ENCODE assay signal across 29 mouse cellular contexts in genomic region chr2:166896368-166896767, GRCm38 (mm10). TPM values are rescaled to one million over a fixed set of nuclear protein-coding genes. Genes with fewer than 3 reads are reported as not detected.
A peak's percentile ranks its signal among the peaks of the same experiment; 100 is the strongest.
DNase-seq lines count a peak whose midpoint lies in the region; ATAC-seq and TF ChIP-seq lines count a peak whose summit lies in the region.
"Had no signal": no experiment of that assay in that cellular context is flagged by ENCODE, and none has a peak within 500 bp of the region (broad histone marks: within the 10 kb centered on the region; RNA-seq: fewer than 3 reads in every experiment).

No protein-coding gene starts in this region.

- no peak overlapping the region for H3K4me2 ChIP-seq in forebrain, embryonic 13.5 days
- no peak overlapping the region for H3K4me2 ChIP-seq in hindbrain, embryonic 16.5 days (ENCODE audit: low read length)
- H3K4me2 ChIP-seq in hindbrain, embryonic 11.5 days (replicated peaks; ENCODE audit: low read depth, low read length), result no peak overlapping the region
- H3K4me2 ChIP-seq: embryonic facial prominence, embryonic 13.5 days; heart, embryonic 15.5 days; neural tube, embryonic 15.5 days had no signal

- no peak for TF ChIP-seq CTCF in kidney, adult 2 months (conservative IDR thresholded peaks at IDR 0.05; ENCODE audit: insufficient read depth, insufficient read length, low read depth, low read length)

- H3K9me3 ChIP-seq in forebrain, embryonic 13.5 days (replicated peaks), result no peaks in the 10 kb centered on the region
- H3K9me3 ChIP-seq in forebrain, embryonic 10.5 days, result no peaks in the 10 kb centered on the region
- H3K9me3 ChIP-seq in hindbrain, embryonic 16.5 days (ENCODE audit: control insufficient read depth, low read length), result no peaks in the 10 kb centered on the region
- no peaks in the 10 kb centered on the region for H3K9me3 ChIP-seq in hindbrain, embryonic 11.5 days (ENCODE audit: control insufficient read depth, low read length)
- H3K9me3 ChIP-seq: embryonic facial prominence, embryonic 13.5 days; G1E; heart, embryonic 10.5 days; heart, embryonic 15.5 days; neural tube, embryonic 15.5 days had no signal

- H3K4me3 ChIP-seq in forebrain, embryonic 13.5 days, result no peak overlapping the region
- H3K4me3 ChIP-seq in forebrain, embryonic 10.5 days, result no peak overlapping the region
- H3K4me3 ChIP-seq in hindbrain, embryonic 16.5 days (ENCODE audit: low read length), result no peak overlapping the region
- no peak overlapping the region for H3K4me3 ChIP-seq in hindbrain, embryonic 11.5 days (ENCODE audit: low read depth, low read length)
- no peak overlapping the region for H3K4me3 ChIP-seq in kidney, adult 2 months (ENCODE audit: insufficient read depth, low read depth, low read length)
- H3K4me3 ChIP-seq: embryonic facial prominence, embryonic 13.5 days; heart, embryonic 10.5 days; heart, embryonic 15.5 days; neural tube, embryonic 15.5 days had no signal

- no peak for TF ChIP-seq POLR2A in kidney, adult 2 months (IDR thresholded peaks at IDR 0.05; ENCODE audit: low read depth, low read length)

- no peaks in the 10 kb centered on the region for H3K27me3 ChIP-seq in forebrain, embryonic 13.5 days
- no peaks in the 10 kb centered on the region for H3K27me3 ChIP-seq in forebrain, embryonic 10.5 days (ENCODE audit: poor library complexity, severe bottlenecking)
- H3K27me3 ChIP-seq in hindbrain, embryonic 16.5 days (replicated peaks; ENCODE audit: control insufficient read depth, insufficient read depth, low read length), result no peaks in the 10 kb centered on the region
- H3K27me3 ChIP-seq in hindbrain, embryonic 11.5 days (ENCODE audit: control insufficient read depth, insufficient read depth, low read length), result no peaks in the 10 kb centered on the region
- H3K27me3 ChIP-seq in kidney, adult 2 months (replicated peaks; ENCODE audit: control insufficient read depth, insufficient read depth, low read length), result no peaks in the 10 kb centered on the region
- H3K27me3 ChIP-seq: embryonic facial prominence, embryonic 13.5 days; heart, embryonic 15.5 days; neural tube, embryonic 15.5 days had no signal

- peak overlapping the region; percentile 40; the same call in 1 of the 2 replicates for H3K27ac ChIP-seq in forebrain, embryonic 13.5 days
- H3K27ac ChIP-seq in forebrain, embryonic 10.5 days, result no peak overlapping the region
- H3K27ac ChIP-seq in hindbrain, embryonic 16.5 days (ENCODE audit: low read depth, low read length), result no peak overlapping the region; the same call in 1 of the 2 replicates
- no peak overlapping the region for H3K27ac ChIP-seq in hindbrain, embryonic 11.5 days (ENCODE audit: low read depth, low read length)
- H3K27ac ChIP-seq in kidney, adult 2 months (ENCODE audit: insufficient read depth, low read depth, low read length), result no peak overlapping the region
- H3K27ac ChIP-seq: embryonic facial prominence, embryonic 13.5 days; heart, embryonic 10.5 days; heart, embryonic 15.5 days; liver, embryonic 14.5 days; neural tube, embryonic 15.5 days; stomach, postnatal 0 days had no signal

- peak; percentile 62; the same call in 1 of the 2 replicates for ATAC-seq in forebrain, embryonic 13.5 days
- no peak for ATAC-seq in hindbrain, embryonic 16.5 days
- ATAC-seq in hindbrain, embryonic 11.5 days (ENCODE audit: low FRiP score), result no peak
- ATAC-seq: intestine, embryonic 16.5 days had no signal

- 74% methylated on average over 13 of the region's 13 CpGs for WGBS in forebrain, embryonic 13.5 days
- 83% methylated on average over 13 of the region's 13 CpGs for WGBS in forebrain, embryonic 10.5 days
- 62% methylated on average over 13 of the region's 13 CpGs for WGBS in hindbrain, embryonic 16.5 days
- WGBS in hindbrain, embryonic 11.5 days, result 72% methylated on average over 13 of the region's 13 CpGs
- WGBS in kidney, adult 2 months, result 83% methylated on average over 13 of the region's 13 CpGs

- peaks cover 30% of the 10 kb centered on the region for H3K36me3 ChIP-seq in forebrain, embryonic 13.5 days (ENCODE audit: poor library complexity, severe bottlenecking)
- H3K36me3 ChIP-seq in forebrain, embryonic 10.5 days (replicated peaks), result peaks cover 38% of the 10 kb centered on the region
- H3K36me3 ChIP-seq in hindbrain, embryonic 16.5 days (ENCODE audit: control insufficient read depth, insufficient read depth, low read length), result peaks cover 17% of the 10 kb centered on the region
- 0 out of 2 replicates have a peak, but pooled peaks cover 2% of the 10 kb centered on the region for H3K36me3 ChIP-seq in hindbrain, embryonic 11.5 days (ENCODE audit: control insufficient read depth, insufficient read depth, low read length)
- H3K36me3 ChIP-seq in kidney, adult 2 months (ENCODE audit: control insufficient read depth, insufficient read depth, low read length), result no peaks in the 10 kb centered on the region; the same call in 1 of the 2 replicates

- no peak overlapping the region for H3K9ac ChIP-seq in forebrain, embryonic 13.5 days
- H3K9ac ChIP-seq in hindbrain, embryonic 16.5 days (ENCODE audit: low read depth, low read length), result peak overlapping the region; percentile 9; the same call in 1 of the 2 replicates
- no peak overlapping the region for H3K9ac ChIP-seq in hindbrain, embryonic 11.5 days (ENCODE audit: low read depth, low read length)
- H3K9ac ChIP-seq: embryonic facial prominence, embryonic 13.5 days; heart, embryonic 15.5 days; liver, embryonic 14.5 days; neural tube, embryonic 15.5 days had no signal

- no peaks in the 10 kb centered on the region for H3K4me1 ChIP-seq in forebrain, embryonic 13.5 days
- H3K4me1 ChIP-seq in forebrain, embryonic 10.5 days, result no peaks in the 10 kb centered on the region
- H3K4me1 ChIP-seq in hindbrain, embryonic 16.5 days (ENCODE audit: control insufficient read depth, insufficient read depth, low read depth, low read length), result no peaks in the 10 kb centered on the region
- no peaks in the 10 kb centered on the region for H3K4me1 ChIP-seq in hindbrain, embryonic 11.5 days (replicated peaks; ENCODE audit: control insufficient read depth, insufficient read depth, low read length)
- no peaks in the 10 kb centered on the region for H3K4me1 ChIP-seq in kidney, adult 2 months (ENCODE audit: control insufficient read depth, insufficient read depth, low read length)
- H3K4me1 ChIP-seq: embryonic facial prominence, embryonic 13.5 days; heart, embryonic 15.5 days; neural tube, embryonic 15.5 days had no signal

- no peak for DNase-seq in forebrain, embryonic 10.5 days (ENCODE audit: extremely low spot score, low spot score)
- DNase-seq in hindbrain, embryonic 11.5 days (ENCODE audit: low spot score), result no peak
- peak; percentile 8 for DNase-seq in retina, postnatal 1 day
- no peak for DNase-seq in retina, embryonic 14.5 days (ENCODE audit: low spot score)
- no peak for DNase-seq in kidney, adult 2 months
- DNase-seq: adrenal gland, postnatal 10 days; cerebellum, adult 11-12 months; cerebellum, adult 9-11 months; gastrocnemius, postnatal 25 days; heart, adult 11 months; heart, postnatal 36 days; kidney, adult 9 months; kidney, postnatal 10 days; liver; lung, adult 2 months; lung, postnatal 10 days; spleen, adult 18-20 months; thymus, adult 18-20 months; thymus, postnatal 25 days had no signal

RNA-seq across cellular contexts. Expression of gene Cse1l, which starts 9.5 kb away (rescaled TPM):
- 122 and 134 TPM in 2 replicates for polyA plus RNA-seq in forebrain, embryonic 13.5 days (2015; fragmentation: Nextera tagmentation; extraction: Ambion mirVana)
- polyA plus RNA-seq in forebrain, embryonic 10.5 days (2016; fragmentation: Nextera tagmentation; extraction: Ambion mirVana), result 226 and 242 TPM in 2 replicates
- 90.8 and 97.4 TPM in 2 replicates for polyA plus RNA-seq in hindbrain, embryonic 16.5 days (2015; fragmentation: Nextera tagmentation; extraction: Ambion mirVana)
- 169 and 219 TPM in 2 replicates for polyA plus RNA-seq in hindbrain, embryonic 11.5 days (2014; fragmentation: Nextera tagmentation; extraction: Ambion mirVana)
- 15.8 TPM in 2 replicates for polyA plus RNA-seq in kidney, adult 2 months (2012; rRNA removed)
